Mouse (Mus musculus) adrenal gland, postnatal 4 days (tissue): ENCODE results near the gene Gm21312. TPM values are rescaled to one million over a fixed set of nuclear protein-coding genes. Genes with fewer than 3 reads are reported as not detected.
"Not testable (repeated sequence)": the region's sequence is repeated elsewhere in the genome, so short reads cannot be mapped to it uniquely, and the experiment has no call there.

Experiments
- DNase-seq, 2 experiments: peaks; one replicate each; pipeline ENCODE4 v3.0.0; 2021 to 2022; ENCODE audit warnings: low spot score in 2 of 2, mixed read lengths in 2 of 2
- long read RNA-seq, 2 experiments: library from polyadenylated mRNA; stranded (forward); transcript quantifications; one replicate each; pipeline ENCODE4 v2.0.0; 2021
- total RNA-seq, 2 experiments: library from RNA; stranded (reverse); gene quantifications; 2 replicates each; pipeline ENCODE4 v1.2.3; 2021

The Gm21312 gene
- total RNA-seq = not detected
- long read RNA-seq, experiment 1 = 0 reads
- long read RNA-seq, experiment 2 = 0 reads

- not testable (repeated sequence) for DNase-seq
These were observed at the start of gene Gm21312 for GRCm38 (mm10) chr10:104176724-104177123. Gene Gm21312 (plus strand): TSS chr10:104177024.

DNA sequence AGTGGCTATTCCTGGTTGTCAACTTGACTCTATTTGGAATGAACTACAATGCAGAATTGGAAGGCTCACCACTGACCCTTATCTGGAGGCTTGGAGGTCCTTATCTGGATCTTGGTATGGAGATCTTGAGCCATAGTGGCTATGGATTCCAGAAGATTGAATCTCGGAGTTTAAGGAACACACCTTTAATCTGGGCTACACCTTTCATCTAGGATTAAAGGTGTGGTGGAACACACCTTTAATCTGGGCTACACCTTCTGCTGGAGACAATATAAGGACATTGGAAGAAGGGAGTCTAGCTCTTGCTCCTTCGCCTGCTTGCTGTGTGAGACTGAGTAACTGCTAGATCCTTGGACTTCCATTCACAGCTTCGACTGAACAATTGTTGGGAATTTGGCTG, 34.1 kb upstream of the Gm21312 start, which contains the start of gene Gm21293:
Gene Gm21293 (plus strand): TSS at position 301 of the 400 bp plus-strand sequence.
- DNase-seq = not testable (repeated sequence)

DNA sequence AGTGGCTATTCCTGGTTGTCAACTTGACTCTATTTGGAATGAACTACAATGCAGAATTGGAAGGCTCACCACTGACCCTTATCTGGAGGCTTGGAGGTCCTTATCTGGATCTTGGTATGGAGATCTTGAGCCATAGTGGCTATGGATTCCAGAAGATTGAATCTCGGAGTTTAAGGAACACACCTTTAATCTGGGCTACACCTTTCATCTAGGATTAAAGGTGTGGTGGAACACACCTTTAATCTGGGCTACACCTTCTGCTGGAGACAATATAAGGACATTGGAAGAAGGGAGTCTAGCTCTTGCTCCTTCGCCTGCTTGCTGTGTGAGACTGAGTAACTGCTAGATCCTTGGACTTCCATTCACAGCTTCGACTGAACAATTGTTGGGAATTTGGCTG, 25.6 kb upstream of the Gm21312 start, which contains the start of gene Gm6763:
Gene Gm6763 (plus strand): TSS at position 301 of the 400 bp plus-strand sequence.
- DNase-seq = not testable (repeated sequence)

DNA sequence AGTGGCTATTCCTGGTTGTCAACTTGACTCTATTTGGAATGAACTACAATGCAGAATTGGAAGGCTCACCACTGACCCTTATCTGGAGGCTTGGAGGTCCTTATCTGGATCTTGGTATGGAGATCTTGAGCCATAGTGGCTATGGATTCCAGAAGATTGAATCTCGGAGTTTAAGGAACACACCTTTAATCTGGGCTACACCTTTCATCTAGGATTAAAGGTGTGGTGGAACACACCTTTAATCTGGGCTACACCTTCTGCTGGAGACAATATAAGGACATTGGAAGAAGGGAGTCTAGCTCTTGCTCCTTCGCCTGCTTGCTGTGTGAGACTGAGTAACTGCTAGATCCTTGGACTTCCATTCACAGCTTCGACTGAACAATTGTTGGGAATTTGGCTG, 17.1 kb upstream of the Gm21312 start, which contains the start of gene Gm8764:
Gene Gm8764 (plus strand): TSS at position 301 of the 400 bp plus-strand sequence.
- DNase-seq = not testable (repeated sequence)

- not testable (repeated sequence) for DNase-seq
These were observed 8.6 kb upstream of the Gm21312 start, which contains the start of gene Gm21304 for GRCm38 (mm10) chr10:104168215-104168614. Gene Gm21304 (plus strand): TSS chr10:104168515.

- DNase-seq = not testable (repeated sequence)
These were observed 8.4 kb downstream of the Gm21312 start, which contains the start of gene Gm20765 for GRCm38 (mm10) chr10:104185233-104185632. Gene Gm20765 (plus strand): TSS chr10:104185533.

DNA sequence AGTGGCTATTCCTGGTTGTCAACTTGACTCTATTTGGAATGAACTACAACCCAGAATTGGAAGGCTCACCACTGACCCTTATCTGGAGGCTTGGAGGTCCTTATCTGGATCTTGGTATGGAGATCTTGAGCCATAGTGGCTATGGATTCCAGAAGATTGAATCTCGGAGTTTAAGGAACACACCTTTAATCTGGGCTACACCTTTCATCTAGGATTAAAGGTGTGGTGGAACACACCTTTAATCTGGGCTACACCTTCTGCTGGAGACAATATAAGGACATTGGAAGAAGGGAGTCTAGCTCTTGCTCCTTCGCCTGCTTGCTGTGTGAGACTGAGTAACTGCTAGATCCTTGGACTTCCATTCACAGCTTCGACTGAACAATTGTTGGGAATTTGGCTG, 16.9 kb downstream of the Gm21312 start, which contains the start of gene Gm4340:
Gene Gm4340 (plus strand): TSS at position 301 of the 400 bp plus-strand sequence.
- not testable (repeated sequence) for DNase-seq

- no peak for DNase-seq
These were observed 32.8 kb downstream of the Gm21312 start for GRCm38 (mm10) chr10:104209655-104210054.

DNA sequence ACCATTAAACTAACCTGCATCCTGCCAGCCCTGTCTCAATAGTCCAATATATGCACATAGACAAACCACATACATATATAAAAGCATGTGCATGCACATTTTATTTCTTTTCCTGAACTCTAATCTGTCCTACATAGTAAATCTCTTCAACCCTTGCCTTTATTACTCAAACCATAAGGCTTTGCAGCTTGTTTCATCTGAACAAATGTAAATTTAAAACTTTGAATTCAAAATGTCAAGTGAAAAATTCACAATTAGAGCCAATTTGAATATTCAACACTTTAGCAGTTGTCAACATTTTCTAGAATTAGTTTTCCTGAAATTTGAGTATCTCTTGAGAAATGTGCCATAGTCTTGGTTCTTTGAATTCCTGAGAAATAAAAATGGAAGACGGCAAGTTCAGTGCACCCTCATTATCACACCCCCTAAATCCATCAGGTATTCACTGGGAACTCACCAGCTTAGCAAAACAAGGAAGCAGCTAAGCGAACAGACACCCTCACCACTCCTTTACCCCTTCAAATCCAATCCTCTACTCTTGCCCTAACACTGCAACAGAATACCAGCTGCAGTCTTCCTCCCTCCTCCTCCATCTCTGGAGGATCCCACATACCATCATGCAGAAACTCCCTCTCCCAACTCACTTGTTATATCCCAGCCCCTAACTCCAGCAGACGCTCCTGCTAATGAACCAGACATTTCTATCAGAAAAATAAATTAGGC, 33.6 kb downstream of the Gm21312 start:
- DNase-seq = no peak

DNA sequence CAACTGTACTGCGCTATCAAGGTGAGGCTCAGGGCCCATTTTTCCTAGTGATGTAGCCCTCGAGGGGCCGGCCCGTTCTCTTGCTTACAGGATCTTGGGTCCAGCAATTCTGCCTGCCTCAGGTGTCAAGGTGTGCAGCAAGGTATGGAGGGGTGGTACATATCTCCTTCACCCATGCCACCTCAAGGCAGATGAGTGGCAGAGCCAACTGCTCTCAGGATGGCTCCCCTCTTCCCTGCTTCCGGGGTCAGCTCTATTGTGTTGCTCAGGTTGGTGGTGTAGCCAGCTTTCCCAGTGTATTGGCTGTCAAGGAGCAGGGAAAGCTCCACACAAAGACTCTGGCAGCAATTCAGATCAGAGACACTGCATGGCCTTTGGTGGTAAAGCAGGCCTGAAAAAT, 37.7 kb downstream of the Gm21312 start:
- DNase-seq = no peak

- DNase-seq = no peak
These were observed 43.6 kb downstream of the Gm21312 start for GRCm38 (mm10) chr10:104220303-104221021.

Other genes starting within 250 kb of the Gm21312 start
- gene Gm21293, start 34.0 kb upstream of the Gm21312 start, total RNA-seq = not detected
- gene Gm6763, start 25.5 kb upstream of the Gm21312 start, total RNA-seq = not detected
- not detected for gene Gm8764, start 17.0 kb upstream of the Gm21312 start, total RNA-seq
- gene Gm21304, start 8.5 kb upstream of the Gm21312 start, total RNA-seq = not detected
- not detected for gene Gm20765, start 8.5 kb downstream of the Gm21312 start, total RNA-seq
- not detected for gene Gm4340, start 17.0 kb downstream of the Gm21312 start, total RNA-seq